Mouse (Mus musculus) heart, adult 10 weeks (tissue): Measurements from ENCODE around the gene 1700001L19Rik. TPM values are rescaled to one million over a fixed set of nuclear protein-coding genes. Genes with fewer than 3 reads are reported as not detected.

Experiments
- polyA plus RNA-seq: library from polyadenylated mRNA; stranded (reverse); fragments of 350-450 nt; fragmentation: Illumina TruSeq; extraction: RNeasy Lipid Tissue Mini Kit (QIAGEN cat#74804); gene quantifications from one replicate; pipeline ENCODE4 v1.2.3, GENCODE M21; 2014; ENCODE audit warnings: low read depth, low replicate concordance

1700001L19Rik gene
- polyA plus RNA-seq = not detected

DNA sequence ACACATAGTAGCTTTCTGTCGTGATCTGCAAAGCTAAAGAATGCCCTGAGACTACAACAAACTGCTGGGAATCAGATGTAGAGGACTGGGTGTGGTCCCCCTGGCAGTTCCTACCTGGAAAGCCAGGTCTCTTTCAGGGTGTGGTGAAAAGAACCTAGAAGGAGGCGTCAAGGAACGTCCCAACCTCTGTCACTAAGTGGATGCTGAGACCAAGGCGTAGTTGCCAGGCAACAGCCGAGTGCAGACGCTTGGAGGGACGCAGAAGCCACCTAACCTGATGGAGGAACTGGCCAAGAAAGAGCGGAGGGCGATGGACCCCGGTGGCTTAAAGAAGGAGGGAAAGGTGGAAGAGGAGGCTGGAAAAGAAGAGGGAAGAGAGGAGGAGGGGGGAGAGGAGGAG, at the start of gene 1700001L19Rik:
Gene 1700001L19Rik, plus strand, starts transcription at position 223 of the 400 bp plus-strand sequence.

DNA sequence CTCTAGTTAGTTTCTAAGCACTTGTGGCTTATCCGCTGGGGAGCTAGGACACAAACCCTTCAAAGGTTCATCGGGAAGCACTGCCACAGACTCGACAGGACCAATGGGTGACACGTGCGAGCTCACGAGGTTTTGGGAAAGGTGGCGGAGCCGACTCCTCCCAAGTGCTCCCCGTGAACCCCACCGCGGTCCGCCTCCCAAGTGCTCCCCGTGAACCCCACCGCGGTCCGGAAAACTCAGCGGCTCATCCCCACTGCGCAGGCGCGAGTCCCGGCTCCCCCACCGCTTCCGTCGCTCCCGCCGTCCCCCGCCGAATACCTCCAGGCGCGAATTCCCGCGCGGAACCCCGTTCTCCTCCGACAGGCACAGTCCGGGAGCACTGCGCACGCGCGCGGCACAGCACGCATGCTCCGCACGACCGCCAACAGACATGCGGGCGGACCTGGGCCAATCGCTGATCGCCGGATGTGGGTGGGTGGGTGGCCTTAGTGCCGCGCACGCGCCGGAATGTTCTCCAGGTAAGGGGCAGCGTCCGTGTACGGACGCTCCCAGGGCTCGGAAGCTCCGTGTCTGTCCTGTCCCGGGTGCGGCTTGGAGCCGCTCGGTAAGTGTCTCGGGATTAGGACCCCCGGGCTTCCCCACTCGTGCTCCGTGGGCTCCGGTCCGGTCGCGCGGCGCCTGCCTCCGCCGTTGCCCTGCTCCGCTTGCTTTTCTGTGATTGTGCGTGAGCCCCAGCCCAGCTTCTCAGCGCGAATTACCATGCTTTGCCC, 15.3 kb upstream of the 1700001L19Rik start, which contains the start of the genes Mtrr and Fastkd3:
Gene Mtrr, minus strand, starts transcription at position 403 of the 770 bp plus-strand sequence.
Gene Fastkd3, plus strand, starts transcription at position 488 of the 770 bp plus-strand sequence.

Other genes with a start within 250 kb of the 1700001L19Rik start
- gene Mtrr, start 15.3 kb upstream of the 1700001L19Rik start, polyA plus RNA-seq = 13.6 TPM
- 12.3 TPM for gene Fastkd3, start 15.2 kb upstream of the 1700001L19Rik start, polyA plus RNA-seq